Mouse (Mus musculus) limb, embryonic 12.5 days (tissue): ENCODE data around the gene Rplp0. TPM values are rescaled to one million over a fixed set of nuclear protein-coding genes. Genes with fewer than 3 reads are reported as not detected.

Experiments used
- ATAC-seq: fragments of 200-750 bp; cut with Nextera tagmentation; 2 replicates; pipeline ENCODE4 v1.8.0; 2017; ENCODE audit warnings: low read depth, moderate TSS enrichment; ENCODE audit not compliant: insufficient number of reproducible peaks, insufficient read depth, low FRiP score, low TSS enrichment
- H3K27ac ChIP-seq: fragments of 300-500 bp; sonication (generic); 2 replicates; pipeline ENCODE4 v1.5.1; 2016; ENCODE audit warnings: mild to moderate bottlenecking, moderate library complexity
- H3K27me3 ChIP-seq: fragments of 300-500 bp; sonication (generic); 2 replicates; pipeline ENCODE4 v1.6.1; 2016; ENCODE audit warnings: mild to moderate bottlenecking, moderate library complexity
- H3K36me3 ChIP-seq: fragments of 300-500 bp; sonication (generic); 2 replicates; pipeline ENCODE4 v1.6.1; 2016; ENCODE audit warnings: mild to moderate bottlenecking, moderate library complexity
- H3K4me1 ChIP-seq: fragments of 300-500 bp; sonication (generic); replicated peaks from 2 replicates; pipeline ENCODE4 v1.6.1; 2016
- H3K4me2 ChIP-seq: fragments of 300-500 bp; sonication (generic); 2 replicates; pipeline ENCODE4 v1.6.1; 2016; ENCODE audit warnings: mild to moderate bottlenecking, moderate library complexity
- H3K4me3 ChIP-seq: fragments of 300-500 bp; sonication (generic); replicated peaks from 2 replicates; pipeline ENCODE4 v1.5.1; 2016; ENCODE audit warnings: mild to moderate bottlenecking
- H3K9ac ChIP-seq: fragments of 300-500 bp; sonication (generic); replicated peaks from 2 replicates; pipeline ENCODE4 v1.6.1; 2016; ENCODE audit warnings: mild to moderate bottlenecking, moderate library complexity
- H3K9me3 ChIP-seq: fragments of 300-500 bp; sonication (generic); 2 replicates; pipeline ENCODE4 v1.6.1; 2016; ENCODE audit warnings: mild to moderate bottlenecking, moderate library complexity
- WGBS: fragments of 180-500 bp; shearing (Covaris S2); methylation state at CpG from one replicate; pipeline ENCODE4 v1.1.7; 2016; 5-methylcytosine and 5-hydroxymethylcytosine counted together
- microRNA-seq: library from miRNA; unstranded; fragments of <30 nt; microRNA quantifications from one replicate; pipeline ENCODE4, GENCODE M21; 2017
- polyA plus RNA-seq: library from polyadenylated mRNA; unstranded; fragments of >200 nt; fragmentation: Nextera tagmentation; extraction: Ambion mirVana; gene quantifications from 2 replicates; pipeline ENCODE4 v1.2.1, GENCODE M21; 2016

Gene Rplp0
- polyA plus RNA-seq, 1 experiment from 2014 or later: 1,237 TPM

DNA sequence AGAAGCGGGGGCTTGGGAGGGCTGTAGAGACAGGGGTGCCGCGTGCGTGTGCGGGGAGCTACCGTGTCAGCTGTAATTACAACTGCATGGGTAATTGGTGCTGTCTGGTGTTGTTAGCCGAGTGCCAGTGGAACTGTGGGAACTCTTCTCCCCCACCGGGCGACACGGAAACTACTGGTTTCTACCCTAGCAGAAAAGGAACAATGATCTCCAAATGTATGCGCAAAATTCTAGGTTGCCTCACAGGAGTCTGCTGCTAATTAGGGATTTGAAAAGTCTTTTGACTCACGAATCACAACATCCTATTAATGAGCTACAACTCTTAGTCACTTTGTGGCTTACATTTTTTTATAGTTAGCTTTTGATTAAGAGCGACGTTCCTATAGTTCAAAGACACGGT, 26.9 kb downstream of the Rplp0 start:
- ATAC-seq: no peak
- Histone ChIP-seq H3K4me1 (no peaks in the 10 kb centered on the region), H3K9ac (no peak overlapping the region), H3K9me3 (peaks cover 13% of the 10 kb centered on the region), H3K4me2 (no peak overlapping the region), H3K36me3 (peaks cover 99% of the 10 kb centered on the region), H3K27ac (no peak overlapping the region), H3K27me3 (no peaks in the 10 kb centered on the region), H3K4me3 (no peak overlapping the region)
- 87% methylated on average over 15 of the region's 15 CpGs for WGBS

DNA sequence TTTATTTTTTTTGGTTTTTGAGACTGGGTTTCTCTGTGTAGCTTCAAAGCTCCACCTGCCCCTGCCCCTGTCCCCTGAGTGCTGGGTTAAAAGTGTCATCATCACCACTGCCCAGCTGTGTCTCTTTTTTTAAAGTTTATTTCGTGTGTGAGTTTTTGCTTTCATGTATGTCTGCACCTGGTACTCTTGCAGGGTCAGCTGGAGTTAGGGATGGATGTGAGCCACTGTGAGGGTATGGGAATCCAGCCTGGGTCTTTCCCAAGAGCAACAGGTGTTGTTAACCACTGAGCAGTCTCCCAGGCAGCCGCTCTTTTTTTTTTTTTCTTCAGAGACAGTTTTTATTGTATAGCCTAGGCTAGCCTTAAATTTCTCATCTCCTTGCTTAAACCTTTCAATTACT, 27.5 kb downstream of the Rplp0 start:
- no peaks in the 10 kb centered on the region for H3K4me1 ChIP-seq
- H3K9me3 ChIP-seq: peaks cover 12% of the 10 kb centered on the region
- H3K4me2 ChIP-seq: no peak overlapping the region
- H3K36me3 ChIP-seq: peaks cover 99% of the 10 kb centered on the region
- H3K27ac ChIP-seq: no peak overlapping the region
- no peak for ATAC-seq
- no peaks in the 10 kb centered on the region for H3K27me3 ChIP-seq
- WGBS: 92% methylated on average over 2 of the region's 2 CpGs
- H3K9ac ChIP-seq: no peak overlapping the region
- H3K4me3 ChIP-seq: no peak overlapping the region

GRCm38 (mm10) chr5:115591028-115591427, 31.8 kb downstream of the Rplp0 start:
- Histone ChIP-seq H3K9ac (no peak overlapping the region), H3K36me3 (peaks cover 99% of the 10 kb centered on the region), H3K4me3 (no peak overlapping the region), H3K27me3 (no peaks in the 10 kb centered on the region), H3K4me2 (no peak overlapping the region), H3K9me3 (no peaks in the 10 kb centered on the region), H3K27ac (no peak overlapping the region), H3K4me1 (no peaks in the 10 kb centered on the region)
- WGBS: 81% methylated on average over 11 of the region's 11 CpGs
- ATAC-seq: no peak

GRCm38 (mm10) chr5:115591506-115591905, 32.2 kb downstream of the Rplp0 start:
- Histone ChIP-seq H3K4me2 (no peak overlapping the region), H3K4me1 (no peaks in the 10 kb centered on the region), H3K9me3 (no peaks in the 10 kb centered on the region), H3K4me3 (no peak overlapping the region), H3K9ac (no peak overlapping the region), H3K27me3 (no peaks in the 10 kb centered on the region), H3K36me3 (peaks cover 99% of the 10 kb centered on the region), H3K27ac (no peak overlapping the region)
- 99% methylated on average over 2 of the region's 2 CpGs for WGBS
- ATAC-seq: no peak

DNA sequence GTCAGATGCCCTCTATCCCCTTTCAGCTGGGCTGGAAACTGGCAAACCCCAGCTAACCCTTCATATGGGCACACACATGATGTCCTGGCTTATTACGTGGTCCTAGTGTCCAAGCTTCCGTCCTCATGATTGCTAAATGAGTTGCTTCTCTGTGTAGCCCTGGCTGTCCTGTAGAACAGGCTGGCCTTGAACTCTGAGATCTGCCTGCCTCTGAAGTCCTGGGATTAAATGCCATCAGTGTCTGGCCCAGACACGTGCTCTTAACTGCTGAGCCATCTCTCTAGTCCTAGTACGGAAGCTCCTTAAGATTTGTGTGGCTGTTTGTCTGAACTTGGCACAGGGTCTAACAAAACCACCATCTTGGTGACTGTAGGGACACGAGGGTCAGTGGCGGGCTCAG, 44.3 kb downstream of the Rplp0 start:
- H3K4me1 ChIP-seq: no peaks in the 10 kb centered on the region
- H3K4me2 ChIP-seq: no peak overlapping the region
- H3K27me3 ChIP-seq: no peaks in the 10 kb centered on the region

DNA sequence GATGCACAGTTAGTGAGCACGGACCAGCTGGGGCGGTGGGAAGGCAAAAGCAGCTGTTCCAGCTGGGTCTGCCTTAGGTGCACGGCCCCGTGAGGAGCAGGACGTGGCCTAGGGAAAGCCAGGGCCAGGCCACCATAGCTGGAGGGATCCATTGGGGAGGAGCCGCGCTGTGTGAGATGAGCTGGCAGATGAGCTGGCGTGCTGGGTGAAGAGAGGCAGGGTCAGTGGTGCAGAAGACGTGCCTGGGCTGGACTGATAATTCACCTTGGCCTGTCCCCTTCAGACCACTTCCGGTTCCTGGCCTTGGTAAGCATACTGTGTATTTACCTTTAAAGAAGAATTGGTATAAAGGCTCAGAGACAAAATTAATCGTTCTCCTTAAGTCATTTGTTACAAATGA, 52.3 kb downstream of the Rplp0 start:
- Histone ChIP-seq H3K27me3 (no peaks in the 10 kb centered on the region), H3K9me3 (no peaks in the 10 kb centered on the region), H3K4me2 (no peak overlapping the region), H3K4me1 (no peaks in the 10 kb centered on the region), H3K36me3 (peaks cover 98% of the 10 kb centered on the region), H3K27ac (no peak overlapping the region), H3K4me3 (no peak overlapping the region), H3K9ac (no peak overlapping the region)
- WGBS: 88% methylated on average over 11 of the region's 11 CpGs
- no peak for ATAC-seq

More for the DNA sequence above, 44.3 kb downstream of the Rplp0 start:
- H3K4me3 ChIP-seq: no peak overlapping the region
- 95% methylated on average over 6 of the region's 6 CpGs for WGBS
- no peak for ATAC-seq
- no peaks in the 10 kb centered on the region for H3K9me3 ChIP-seq
- no peak overlapping the region for H3K27ac ChIP-seq
- no peak overlapping the region for H3K9ac ChIP-seq
- H3K36me3 ChIP-seq: peaks cover 97% of the 10 kb centered on the region

Small RNAs within 50 kb of the gene (microRNA-seq; reads per million reads assigned to microRNA genes)
- gene Mir7029: not detected

Other genes with a start within 250 kb of the Rplp0 start
- gene Srsf9, start 232.3 kb upstream of the Rplp0 start, polyA plus RNA-seq: 444 and 480 TPM in 2 replicates
- 27.3 and 30.6 TPM in 2 replicates for gene Gatc, start 218.3 kb upstream of the Rplp0 start, polyA plus RNA-seq
- gene Triap1, start 218.2 kb upstream of the Rplp0 start, polyA plus RNA-seq: 65.4 and 67.0 TPM in 2 replicates
- gene Cox6a1, start 210.5 kb upstream of the Rplp0 start, polyA plus RNA-seq: 668 and 680 TPM in 2 replicates
- gene Msi1, start 129.9 kb upstream of the Rplp0 start, polyA plus RNA-seq: 29.4 and 29.5 TPM in 2 replicates
- gene Pla2g1b, start 93.2 kb upstream of the Rplp0 start, polyA plus RNA-seq: not detected in 2 replicates
- 21.9 and 24.9 TPM in 2 replicates for gene Sirt4, start 74.7 kb upstream of the Rplp0 start, polyA plus RNA-seq
- 40.3 and 47.1 TPM in 2 replicates for gene Pxn, start 52.8 kb upstream of the Rplp0 start, polyA plus RNA-seq
- 55.4 and 57.4 TPM in 2 replicates for gene Gcn1l1, start 5.8 kb downstream of the Rplp0 start, polyA plus RNA-seq
- gene Rab35, start 72.4 kb downstream of the Rplp0 start, polyA plus RNA-seq: 14.5 and 17.7 TPM in 2 replicates
- 10.1 and 10.8 TPM in 2 replicates for gene Bicdl1, start 172.2 kb downstream of the Rplp0 start, polyA plus RNA-seq